8 mouse cellular contexts compared by ENCODE assay signal in genomic region chr11:5739846-5740245, GRCm38 (mm10). TPM values are rescaled to one million over a fixed set of nuclear protein-coding genes. Genes with fewer than 3 reads are reported as not detected.
A peak's percentile ranks its signal among the peaks of the same experiment; 100 is the strongest.
DNase-seq lines count a peak whose midpoint lies in the region; ATAC-seq and TF ChIP-seq lines count a peak whose summit lies in the region.

No protein-coding gene starts in this region.

- no peaks in the 10 kb centered on the region for H3K9me3 ChIP-seq in lung, embryonic 16.5 days (ENCODE audit: control insufficient read depth, low read length)
- no peaks in the 10 kb centered on the region for H3K9me3 ChIP-seq in embryonic facial prominence, embryonic 15.5 days (replicated peaks)

- no peak overlapping the region for H3ac ChIP-seq in myocyte (ENCODE audit: control insufficient read depth, insufficient read length)

- no peak for DNase-seq in lung, postnatal 10 days
- peak; percentile 68 for DNase-seq in kidney, adult 18-20 months
- no peak for DNase-seq in spleen, adult 18-20 months
- DNase-seq in urinary bladder, postnatal 4 days (ENCODE audit: low spot score in 2 of 2) = no peak
- DNase-seq in spleen, postnatal 36 days (ENCODE audit: low spot score in 2 of 2) = no peak

- H3K36me3 ChIP-seq in lung, embryonic 16.5 days (ENCODE audit: control insufficient read depth, insufficient read depth, low read length) = no peaks in the 10 kb centered on the region
- no peaks in the 10 kb centered on the region for H3K36me3 ChIP-seq in embryonic facial prominence, embryonic 15.5 days
- no peaks in the 10 kb centered on the region for H3K36me3 ChIP-seq in myocyte (ENCODE audit: control insufficient read depth, insufficient read depth)

- H3K4me3 ChIP-seq in lung, embryonic 16.5 days (ENCODE audit: low read length) = no peak overlapping the region
- peak overlapping the region; percentile 96 for H3K4me3 ChIP-seq in embryonic facial prominence, embryonic 15.5 days (replicated peaks)
- peak overlapping the region; percentile 44 for H3K4me3 ChIP-seq in myocyte

- WGBS in lung, embryonic 16.5 days = 57% methylated on average over 3 of the region's 3 CpGs
- WGBS in embryonic facial prominence, embryonic 15.5 days = 67% methylated on average over 3 of the region's 3 CpGs

- no peaks in the 10 kb centered on the region for H3K27me3 ChIP-seq in lung, embryonic 16.5 days (ENCODE audit: control insufficient read depth, insufficient read depth, low read depth, low read length)
- no peaks in the 10 kb centered on the region for H3K27me3 ChIP-seq in embryonic facial prominence, embryonic 15.5 days
- H3K27me3 ChIP-seq in myocyte (ENCODE audit: control insufficient read depth, insufficient read depth, insufficient read length) = no peaks in the 10 kb centered on the region

- peaks cover 69% of the 10 kb centered on the region for H3K79me2 ChIP-seq in myocyte (ENCODE audit: control insufficient read depth, insufficient read depth)

- TF ChIP-seq POLR2A in myocyte (IDR thresholded peaks at IDR 0.05; ENCODE audit: insufficient read length, low read depth) = no peak

- H3K27ac ChIP-seq in lung, embryonic 16.5 days (ENCODE audit: low read length) = no peak overlapping the region
- no peak overlapping the region for H3K27ac ChIP-seq in embryonic facial prominence, embryonic 15.5 days (replicated peaks)

- no peak for ATAC-seq in lung, embryonic 16.5 days (ENCODE audit: low read depth)
- no peak for ATAC-seq in embryonic facial prominence, embryonic 15.5 days (ENCODE audit: insufficient number of reproducible peaks, low FRiP score, low TSS enrichment, low read depth)

- H3K4me1 ChIP-seq in lung, embryonic 16.5 days (replicated peaks; ENCODE audit: control insufficient read depth, insufficient read depth, low read length) = peaks cover 2% of the 10 kb centered on the region; the same call in 1 of the 2 replicates
- H3K4me1 ChIP-seq in embryonic facial prominence, embryonic 15.5 days = peaks cover 6% of the 10 kb centered on the region

- 0 out of 2 replicates have a peak overlapping the region, but pooled peaks have one; percentile 35 for H3K9ac ChIP-seq in lung, embryonic 16.5 days (ENCODE audit: low read length)
- H3K9ac ChIP-seq in embryonic facial prominence, embryonic 15.5 days = no peak overlapping the region; the same call in 1 of the 2 replicates

- H3K4me2 ChIP-seq in lung, embryonic 16.5 days (ENCODE audit: low read depth, low read length) = peak overlapping the region; percentile 85; the same call in 1 of the 2 replicates
- H3K4me2 ChIP-seq in embryonic facial prominence, embryonic 15.5 days (replicated peaks) = peak overlapping the region; percentile 85; the same call in 1 of the 2 replicates
- peak overlapping the region; percentile 86 for H3K4me2 ChIP-seq in myocyte (ENCODE audit: low read depth)

TF ChIP-seq in myocyte, 11 proteins besides CTCF, POLR2A, EP300 and RAD21:
- no peak for TF ChIP-seq MAX (IDR thresholded peaks at IDR 0.05; ENCODE audit: low read depth)

RNA-seq across cellular contexts. Expression of gene Urgcp, which starts 22.3 kb away (rescaled TPM):
- 26.0 and 26.7 TPM in 2 replicates for polyA plus RNA-seq in lung, embryonic 16.5 days (2015; fragmentation: Nextera tagmentation; extraction: Ambion mirVana)
- 29.4 and 30.1 TPM in 2 replicates for polyA plus RNA-seq in embryonic facial prominence, embryonic 15.5 days (2015; fragmentation: Nextera tagmentation; extraction: Ambion mirVana)
- 21.3 TPM for polyA plus RNA-seq in myocyte (2012; fragmentation: generic; extraction: Trizol)

RNA-seq across cellular contexts. Expression of gene Mrps24, which starts 24.4 kb away (rescaled TPM):
- 180 TPM in 2 replicates for polyA plus RNA-seq in lung, embryonic 16.5 days (2015; fragmentation: Nextera tagmentation; extraction: Ambion mirVana)
- polyA plus RNA-seq in embryonic facial prominence, embryonic 15.5 days (2015; fragmentation: Nextera tagmentation; extraction: Ambion mirVana) = 173 and 178 TPM in 2 replicates
- polyA plus RNA-seq in myocyte (2012; fragmentation: generic; extraction: Trizol) = 139 TPM

RNA-seq across cellular contexts. Expression of gene Dbnl, which starts 48.4 kb away (rescaled TPM):
- polyA plus RNA-seq in lung, embryonic 16.5 days (2015; fragmentation: Nextera tagmentation; extraction: Ambion mirVana) = 110 and 111 TPM in 2 replicates
- polyA plus RNA-seq in embryonic facial prominence, embryonic 15.5 days (2015; fragmentation: Nextera tagmentation; extraction: Ambion mirVana) = 118 and 128 TPM in 2 replicates
- polyA plus RNA-seq in myocyte (2012; fragmentation: generic; extraction: Trizol) = 71.0 TPM
